Mouse (Mus musculus): ENCODE measurements at regions not wholly inside any gene's neighbourhood (a gene's known extent, or its start where the extent isn't known, plus 50 kb on each side); places are given as distances from the start of the nearest gene placed in this dataset.

GRCm38 (mm10) chr2:63853226-63853625 lies 244.6 kb downstream of the Fign start:
- no peak for TF ChIP-seq POLR2A (IDR thresholded peaks at IDR 0.05; ENCODE audit: insufficient read length, low read depth)
- no peak for TF ChIP-seq POLR2AphosphoS2 (IDR thresholded peaks at IDR 0.05; ENCODE audit: insufficient read length, low read depth)
- no peak for TF ChIP-seq USF1 (IDR thresholded peaks at IDR 0.05; ENCODE audit: low read depth)
- TF ChIP-seq TCF3 (IDR thresholded peaks at IDR 0.05; ENCODE audit: insufficient read length, low read depth), result no peak
- no peak for TF ChIP-seq MAX (IDR thresholded peaks at IDR 0.05; ENCODE audit: low read depth)

Measured in myocyte (in vitro differentiated cells).